Mouse (Mus musculus) kidney, postnatal 0 days (tissue): ENCODE results near the gene 4931409K22Rik. TPM values are rescaled to one million over a fixed set of nuclear protein-coding genes. Genes with fewer than 3 reads are reported as not detected.

Experiments
- ATAC-seq: fragments of 200-750 bp; cut with Nextera tagmentation; replicated peaks from 2 replicates; pipeline ENCODE4 v1.8.0; 2017; ENCODE audit warnings: low read depth, moderate number of reproducible peaks, moderate TSS enrichment, moderate library complexity; ENCODE audit not compliant: low FRiP score
- DNase-seq: peaks from one replicate; pipeline ENCODE4 v3.0.0-alpha.2; 2016; ENCODE audit warnings: low spot score
- H3K27ac ChIP-seq: fragments of 300-500 bp; sonication (generic); 2 replicates; pipeline ENCODE4 v1.5.1; 2014; ENCODE audit warnings: mild to moderate bottlenecking
- H3K27me3 ChIP-seq: fragments of 300-500 bp; sonication (generic); 2 replicates; pipeline ENCODE4 v1.6.1; 2014; ENCODE audit warnings: low read length, mixed read lengths; ENCODE audit not compliant: insufficient read depth
- H3K36me3 ChIP-seq: fragments of 300-500 bp; sonication (generic); 2 replicates; pipeline ENCODE4 v1.6.1; 2014; ENCODE audit warnings: low read length, mixed read lengths; ENCODE audit not compliant: insufficient read depth
- H3K4me1 ChIP-seq: fragments of 300-500 bp; sonication (generic); replicated peaks from 2 replicates; pipeline ENCODE4 v1.6.1; 2014; ENCODE audit warnings: antibody characterized with exemption, low read length, mixed read lengths; ENCODE audit not compliant: insufficient read depth
- H3K4me2 ChIP-seq: fragments of 300-500 bp; sonication (generic); 2 replicates; pipeline ENCODE4 v1.6.1; 2014; ENCODE audit warnings: mild to moderate bottlenecking, low read length, moderate library complexity, mixed read lengths
- H3K4me3 ChIP-seq: fragments of 300-500 bp; sonication (generic); replicated peaks from 2 replicates; pipeline ENCODE4 v1.5.1; 2014; ENCODE audit warnings: low read depth, low read length
- H3K9ac ChIP-seq: fragments of 300-500 bp; sonication (generic); 2 replicates; pipeline ENCODE4 v1.6.1; 2014; ENCODE audit warnings: low read depth, low read length
- H3K9me3 ChIP-seq: fragments of 300-500 bp; sonication (generic); replicated peaks from 2 replicates; pipeline ENCODE4 v1.6.1; 2016; ENCODE audit warnings: low read length, inconsistent platforms, mixed read lengths
- CTCF ChIP-seq: IDR thresholded peaks from 2 replicates; pipeline ENCODE4 v1.5.1; 2016; ENCODE audit warnings: antibody characterized with exemption, low read depth, mild to moderate bottlenecking, moderate library complexity
- WGBS: fragments of 180-500 bp; shearing (Covaris S2); extraction: QIAGEN DNeasy Blood & Tissue Kit; methylation state at CpG from one replicate; pipeline ENCODE4 v1.1.7; 2014; 5-methylcytosine and 5-hydroxymethylcytosine counted together
- polyA plus RNA-seq: library from polyadenylated mRNA; unstranded; fragments of >200 nt; fragmentation: Nextera tagmentation; extraction: Ambion mirVana; gene quantifications from 2 replicates; pipeline ENCODE4 v1.2.1, GENCODE M21; 2015

4931409K22Rik gene
- polyA plus RNA-seq, 1 experiment from 2014 or later, result 0.12 TPM

DNA sequence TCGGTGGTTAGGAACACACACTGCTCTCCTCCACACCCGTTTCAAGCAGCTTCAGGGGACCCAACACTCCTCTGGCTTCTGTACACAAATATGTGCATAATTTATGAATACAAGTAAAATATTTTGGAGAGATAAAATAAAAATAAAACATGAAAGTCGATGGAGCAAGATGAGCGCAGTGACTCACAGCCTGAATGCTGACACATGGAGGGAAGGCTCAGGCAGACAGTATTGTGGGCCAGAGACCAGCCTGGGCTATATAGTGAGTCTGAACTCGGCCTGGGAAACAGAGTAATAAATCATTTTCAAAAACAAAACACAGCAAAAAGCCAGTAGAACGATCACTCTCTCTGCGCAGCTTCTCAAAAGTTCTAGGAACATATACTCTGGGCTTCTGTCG, 35.2 kb downstream of the 4931409K22Rik start:
- H3K27me3 ChIP-seq, result peaks cover 56% of the 10 kb centered on the region
- peaks cover 4% of the 10 kb centered on the region; the same call in 1 of the 2 replicates for H3K4me1 ChIP-seq
- no peaks in the 10 kb centered on the region for H3K9me3 ChIP-seq
- DNase-seq, result peak; percentile 64
- H3K9ac ChIP-seq, result no peak overlapping the region
- no peak overlapping the region for H3K27ac ChIP-seq
- H3K4me2 ChIP-seq, result no peak overlapping the region
- no peaks in the 10 kb centered on the region for H3K36me3 ChIP-seq
- no peak for TF ChIP-seq CTCF
- no peak for ATAC-seq
- 55% methylated on average over 8 of the region's 8 CpGs for WGBS
- no peak overlapping the region for H3K4me3 ChIP-seq

DNA sequence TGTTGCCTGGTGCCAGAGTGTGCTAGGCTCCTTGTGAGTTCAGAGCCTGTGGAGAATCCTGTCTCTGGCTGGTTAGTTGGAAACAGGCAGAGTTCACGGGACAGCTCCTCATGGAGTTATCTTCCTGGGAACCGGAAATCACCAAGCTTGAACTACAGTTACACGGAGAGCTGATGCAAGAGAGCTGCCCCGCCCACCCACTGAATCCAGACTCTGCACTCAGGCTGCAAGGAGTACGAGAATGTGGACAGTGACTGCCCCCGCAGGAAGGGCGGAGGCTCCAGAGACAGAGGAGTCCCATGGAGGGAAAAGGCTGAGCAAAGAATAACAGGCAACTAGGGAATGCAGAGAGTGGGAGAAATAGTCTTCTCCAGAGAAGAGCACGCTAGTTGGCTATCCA, 44.3 kb downstream of the 4931409K22Rik start:
- no peaks in the 10 kb centered on the region for H3K27me3 ChIP-seq
- no peak overlapping the region for H3K27ac ChIP-seq
- ATAC-seq (peak; percentile 83), DNase-seq (peak; percentile 85)
- no peaks in the 10 kb centered on the region for H3K36me3 ChIP-seq
- H3K4me3 ChIP-seq, result no peak overlapping the region
- 23% methylated on average over 8 of the region's 8 CpGs for WGBS
- H3K9me3 ChIP-seq, result no peaks in the 10 kb centered on the region; the same call in 1 of the 2 replicates
- no peaks in the 10 kb centered on the region for H3K4me1 ChIP-seq
- H3K4me2 ChIP-seq, result no peak overlapping the region
- no peak overlapping the region for H3K9ac ChIP-seq
- TF ChIP-seq CTCF, result no peak

DNA sequence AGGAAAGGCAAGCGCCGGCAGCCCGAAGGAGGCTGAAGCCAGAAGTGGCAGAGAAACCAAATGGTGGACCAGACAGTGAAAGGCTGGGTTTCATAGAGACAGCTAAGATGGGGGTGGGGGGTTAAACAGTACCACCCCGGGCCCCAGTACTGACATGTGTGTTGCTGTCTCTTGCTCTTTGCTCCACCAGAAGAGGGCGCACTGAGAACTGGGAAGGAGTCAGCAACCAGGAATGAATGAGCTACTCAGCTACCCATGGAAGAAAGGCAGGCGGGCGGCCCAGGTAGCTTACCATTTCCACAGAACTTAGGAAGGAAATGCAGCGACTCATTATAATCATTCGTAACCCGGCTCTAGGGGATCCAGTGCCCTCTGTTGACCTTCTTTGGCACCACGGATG, 46.0 kb downstream of the 4931409K22Rik start:
- Histone ChIP-seq H3K27ac (no peak overlapping the region), H3K4me1 (no peaks in the 10 kb centered on the region), H3K27me3 (no peaks in the 10 kb centered on the region), H3K4me3 (no peak overlapping the region), H3K9me3 (no peaks in the 10 kb centered on the region; the same call in 1 of the 2 replicates), H3K9ac (no peak overlapping the region), H3K4me2 (no peak overlapping the region), H3K36me3 (no peaks in the 10 kb centered on the region)
- WGBS, result 51% methylated on average over 11 of the region's 11 CpGs
- no peak for DNase-seq
- ATAC-seq, result no peak
- TF ChIP-seq CTCF, result peak; percentile 61

DNA sequence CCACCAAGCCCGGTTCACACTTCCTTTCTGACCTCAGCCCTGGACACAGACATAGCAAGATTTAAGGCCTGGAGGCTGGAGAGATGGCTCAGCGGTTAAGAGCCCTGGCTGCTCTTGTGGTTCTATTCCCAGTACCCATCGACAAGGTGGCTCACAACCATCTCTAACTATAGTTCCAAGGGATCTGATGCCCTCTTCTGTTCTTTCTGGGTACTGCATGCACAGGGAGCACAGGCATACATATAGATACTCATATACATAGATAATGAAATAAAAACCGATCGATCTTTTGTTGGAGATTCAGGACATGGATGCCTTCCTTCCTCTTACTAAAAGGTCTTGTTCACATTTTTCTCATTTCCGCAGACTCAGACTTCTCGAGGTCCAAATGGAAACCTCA, 48.2 kb downstream of the 4931409K22Rik start:
- no peak for ATAC-seq

DNA sequence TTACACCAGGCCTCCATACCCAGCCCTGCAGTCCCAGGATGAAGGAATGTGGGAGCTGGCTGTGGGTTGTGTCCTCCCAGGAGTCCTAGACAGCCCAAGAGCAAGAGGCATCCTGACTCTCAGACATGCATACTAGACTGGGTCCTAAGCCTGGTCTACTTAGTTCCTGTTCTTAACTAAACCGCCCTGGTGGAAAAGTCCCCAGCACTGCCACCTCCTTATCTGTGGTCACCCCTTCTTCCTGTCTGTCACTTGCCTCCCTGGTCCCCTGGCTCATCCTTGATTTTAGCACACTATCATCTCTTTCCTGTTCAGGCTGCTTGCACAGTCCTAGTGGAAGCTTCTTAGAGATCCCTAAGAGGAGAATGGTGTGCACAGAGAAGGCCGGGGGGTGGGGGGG, 51.1 kb downstream of the 4931409K22Rik start:
- ATAC-seq, result no peak; the same call in 1 of the 2 replicates
- no peak overlapping the region for H3K4me2 ChIP-seq
- no peak for TF ChIP-seq CTCF
- H3K27ac ChIP-seq, result no peak overlapping the region
- H3K9ac ChIP-seq, result no peak overlapping the region
- no peaks in the 10 kb centered on the region; the same call in 1 of the 2 replicates for H3K9me3 ChIP-seq
- H3K4me1 ChIP-seq, result peaks cover 4% of the 10 kb centered on the region; the same call in 1 of the 2 replicates
- H3K27me3 ChIP-seq, result 0 out of 2 replicates have a peak, but pooled peaks cover 4% of the 10 kb centered on the region
- 49% methylated on average over 2 of the region's 2 CpGs for WGBS
- H3K4me3 ChIP-seq, result no peak overlapping the region
- no peak for DNase-seq
- H3K36me3 ChIP-seq, result peaks cover 10% of the 10 kb centered on the region

More for the DNA sequence above, 48.2 kb downstream of the 4931409K22Rik start:
- 94% methylated on average over 7 of the region's 7 CpGs for WGBS
- Histone ChIP-seq H3K36me3 (no peaks in the 10 kb centered on the region), H3K9me3 (no peaks in the 10 kb centered on the region; the same call in 1 of the 2 replicates), H3K27me3 (0 out of 2 replicates have a peak, but pooled peaks cover 4% of the 10 kb centered on the region), H3K9ac (no peak overlapping the region), H3K4me1 (peaks cover 4% of the 10 kb centered on the region; the same call in 1 of the 2 replicates), H3K4me3 (no peak overlapping the region), H3K4me2 (no peak overlapping the region), H3K27ac (no peak overlapping the region)
- no peak for DNase-seq
- no peak for TF ChIP-seq CTCF

DNA sequence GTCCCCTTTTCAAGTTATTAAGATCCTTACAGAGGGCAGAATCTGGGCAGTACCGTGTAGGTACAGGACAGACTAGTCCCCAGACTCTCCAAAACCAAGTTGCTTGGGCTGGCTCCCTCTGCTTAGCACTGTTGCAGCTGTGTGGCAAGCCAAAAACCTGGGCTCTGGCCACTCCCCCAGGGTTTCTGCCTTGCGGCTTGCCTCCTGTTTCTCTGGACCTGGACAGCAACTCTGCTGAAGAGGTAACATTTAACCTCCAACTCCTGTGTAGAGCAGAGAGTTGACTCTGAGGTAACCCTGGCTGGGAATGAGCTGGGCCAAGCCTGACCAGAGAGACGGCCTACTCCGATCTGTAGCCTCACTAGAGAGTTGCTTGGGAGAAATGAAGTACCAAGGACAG, 53.8 kb downstream of the 4931409K22Rik start:
- H3K4me1 ChIP-seq, result peaks cover 4% of the 10 kb centered on the region; the same call in 1 of the 2 replicates
- no peak overlapping the region for H3K4me3 ChIP-seq
- peaks cover 23% of the 10 kb centered on the region for H3K36me3 ChIP-seq
- H3K4me2 ChIP-seq, result no peak overlapping the region
- DNase-seq (no peak), ATAC-seq (no peak)
- no peak for TF ChIP-seq CTCF
- 0 out of 2 replicates have a peak, but pooled peaks cover 4% of the 10 kb centered on the region for H3K27me3 ChIP-seq
- WGBS, result 58% methylated on average over 4 of the region's 4 CpGs
- no peaks in the 10 kb centered on the region for H3K9me3 ChIP-seq
- H3K27ac ChIP-seq, result no peak overlapping the region
- H3K9ac ChIP-seq, result no peak overlapping the region

DNA sequence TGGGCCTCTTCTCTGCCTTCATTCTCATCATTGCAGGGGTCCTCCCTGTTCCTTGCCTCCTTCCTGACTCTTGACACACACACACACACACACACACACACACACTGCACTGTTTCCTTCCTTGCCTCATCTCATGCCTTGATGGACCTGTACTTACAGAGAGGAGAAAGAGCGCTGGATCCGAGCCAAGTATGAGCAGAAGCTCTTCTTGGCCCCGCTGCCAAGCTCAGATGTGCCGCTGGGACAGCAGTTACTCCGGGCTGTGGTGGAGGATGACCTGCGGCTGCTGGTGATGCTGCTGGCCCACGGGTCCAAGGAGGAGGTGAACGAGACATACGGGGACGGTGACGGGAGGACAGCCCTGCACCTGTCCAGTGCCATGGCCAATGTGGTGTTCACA, 55.8 kb downstream of the 4931409K22Rik start:
- H3K9ac ChIP-seq, result no peak overlapping the region
- no peak for TF ChIP-seq CTCF
- H3K36me3 ChIP-seq, result peaks cover 36% of the 10 kb centered on the region
- ATAC-seq, result no peak
- 0 out of 2 replicates have a peak, but pooled peaks cover 4% of the 10 kb centered on the region for H3K27me3 ChIP-seq
- H3K4me3 ChIP-seq, result no peak overlapping the region
- peaks cover 4% of the 10 kb centered on the region; the same call in 1 of the 2 replicates for H3K4me1 ChIP-seq
- H3K27ac ChIP-seq, result no peak overlapping the region
- no peaks in the 10 kb centered on the region for H3K9me3 ChIP-seq
- H3K4me2 ChIP-seq, result no peak overlapping the region
- WGBS, result 81% methylated on average over 11 of the region's 11 CpGs
- no peak for DNase-seq
